Mouse (Mus musculus) T-helper 1 cell (primary cell): ENCODE measurements around the gene Rnf167.

ENCODE experiments used
- in situ Hi-C: fragments of 300-600 bp; cut with MboI, MseI; formaldehyde crosslinking; loops from one replicate; pipeline ENCODE4 v1.15.1; 2025; ENCODE audit warnings: high pct_unique_total_duplicates

The Rnf167 gene

DNA sequence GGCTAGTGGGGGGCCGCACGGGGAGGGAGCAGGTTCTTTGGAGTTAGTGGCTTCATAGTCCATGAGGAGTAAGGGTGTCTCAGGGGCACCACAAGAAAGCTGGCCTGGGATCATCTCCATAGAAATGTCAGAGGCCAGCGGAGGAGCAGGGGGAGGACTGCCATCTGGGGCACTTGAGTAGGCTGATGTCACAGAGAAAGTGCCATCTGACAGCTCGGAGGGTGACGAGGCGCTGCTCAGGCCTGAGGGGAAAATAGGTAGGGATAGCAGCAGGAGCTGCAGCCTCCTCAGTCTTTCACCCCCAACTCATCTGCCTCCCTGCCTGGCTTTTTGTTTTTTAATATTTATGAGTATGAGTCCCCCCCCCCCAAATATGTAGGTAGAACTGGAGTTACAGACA lies 27.0 kb downstream of the Rnf167 start:
- in situ Hi-C loops: no loop called here

GRCm38 (mm10) chr11:70674501-70674900 lies 27.5 kb downstream of the Rnf167 start:
- in situ Hi-C loops: no loop called here

GRCm38 (mm10) chr11:70678092-70678491 lies 31.1 kb downstream of the Rnf167 start:
- in situ Hi-C loops: no loop called here

GRCm38 (mm10) chr11:70678576-70678975 lies 31.5 kb downstream of the Rnf167 start:
- in situ Hi-C loops: no loop called here

GRCm38 (mm10) chr11:70679361-70679760 lies 32.3 kb downstream of the Rnf167 start:
- in situ Hi-C loops: no loop called here

- in situ Hi-C loops: no loop called here
These were observed 32.9 kb downstream of the Rnf167 start for GRCm38 (mm10) chr11:70679894-70680293.

- in situ Hi-C loops: no loop called here
These were observed 34.1 kb downstream of the Rnf167 start for GRCm38 (mm10) chr11:70681170-70681569.

GRCm38 (mm10) chr11:70681897-70682581 lies 35.0 kb downstream of the Rnf167 start:
- in situ Hi-C loops: no loop called here

DNA sequence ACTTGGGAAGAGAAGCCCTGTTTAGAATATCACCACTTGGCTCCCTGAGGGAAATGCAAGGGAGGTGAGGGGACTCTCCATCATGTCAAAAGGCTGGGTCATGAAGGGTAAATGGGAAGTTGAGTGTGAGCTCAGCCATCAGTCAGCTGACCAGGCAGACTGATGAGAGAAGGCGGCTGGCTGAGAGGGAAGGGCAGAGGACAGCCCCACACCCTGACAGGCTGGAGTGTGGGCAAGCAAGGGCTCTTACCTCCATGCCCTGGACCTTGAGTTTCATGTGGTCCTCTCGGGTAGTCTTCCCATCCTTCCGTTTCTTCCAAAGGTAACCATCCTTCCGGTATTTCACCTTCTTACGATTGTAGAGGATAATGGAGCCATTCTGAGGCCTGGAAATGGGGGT lies 36.6 kb downstream of the Rnf167 start:
- in situ Hi-C loops: no loop called here

DNA sequence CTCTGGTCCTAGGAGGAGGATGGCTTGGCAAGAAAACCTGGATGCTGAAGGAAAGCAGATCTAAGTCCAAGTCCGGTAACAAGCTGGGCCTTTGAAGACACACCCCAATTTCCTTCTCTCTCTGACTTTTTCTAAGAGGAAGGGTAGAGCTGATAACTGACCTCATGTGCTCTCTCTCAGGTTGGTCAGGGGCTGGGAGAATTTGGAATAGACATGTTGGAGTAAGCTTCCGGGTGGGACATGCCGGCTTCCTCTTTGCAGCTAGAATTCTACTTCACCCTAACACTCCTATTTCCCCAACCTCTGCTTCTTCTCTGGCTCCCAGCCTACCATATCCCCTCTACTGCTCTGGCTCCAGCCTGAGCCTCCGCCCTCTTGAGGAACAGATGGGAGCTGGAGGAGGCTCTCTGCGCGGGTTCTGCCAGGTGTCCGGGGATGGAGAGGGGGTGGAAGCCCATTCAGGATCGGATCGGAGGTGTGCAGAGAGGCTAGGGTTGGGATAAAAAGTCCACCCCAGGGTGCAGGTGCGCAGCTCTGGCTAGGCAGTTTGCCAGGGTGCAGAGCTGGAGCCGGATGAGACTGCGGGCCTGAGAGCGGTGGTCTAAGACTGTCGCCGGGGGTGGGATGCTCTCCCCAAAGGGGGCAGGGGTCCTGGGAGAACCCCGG lies 40.0 kb downstream of the Rnf167 start:
- in situ Hi-C loops: loop anchor here (5.0 kb wide), 1 partner anchor 70 kb away; no protein-coding TSS in a partner anchor

DNA sequence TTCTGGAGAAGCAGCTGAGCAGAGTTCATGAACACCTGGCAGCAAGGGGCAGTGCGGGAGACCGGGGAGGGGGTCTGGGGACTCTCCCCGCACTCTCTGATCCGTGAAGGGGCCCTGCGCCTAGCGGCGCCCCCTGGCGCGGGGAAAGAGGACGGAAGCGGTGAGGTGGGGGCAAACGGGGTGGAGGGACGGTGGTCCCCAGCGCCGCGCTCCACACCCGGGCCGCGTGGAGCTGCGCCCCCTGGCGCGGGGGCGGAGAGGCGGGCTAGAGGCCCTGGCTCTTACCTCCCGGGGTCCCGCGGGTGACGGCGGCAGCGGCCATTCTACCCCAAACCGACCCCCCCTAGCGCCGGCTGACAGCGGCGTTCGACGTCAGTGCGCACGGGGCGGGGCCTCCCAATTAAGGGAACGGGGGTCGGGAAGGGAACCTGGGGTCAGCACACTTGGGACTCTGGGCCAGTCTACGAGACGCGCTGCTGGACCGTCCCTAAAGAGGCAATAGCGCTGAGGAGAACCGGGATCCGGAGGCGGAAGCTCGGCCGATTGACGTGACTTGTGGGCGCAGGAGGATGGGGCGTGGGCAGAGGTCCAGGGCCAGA lies 40.7 kb downstream of the Rnf167 start, which contains the start of gene Camta2:
Camta2 (minus strand) TSS at position 505 of the 599 bp plus-strand sequence.
- in situ Hi-C loops: loop anchor here (5.0 kb wide), 1 partner anchor 70 kb away; no protein-coding TSS in a partner anchor

- in situ Hi-C loops: loop anchor here (5.0 kb wide), 1 partner anchor 69 kb away; no protein-coding TSS in a partner anchor
These were observed 41.3 kb downstream of the Rnf167 start for GRCm38 (mm10) chr11:70688372-70688771.

DNA sequence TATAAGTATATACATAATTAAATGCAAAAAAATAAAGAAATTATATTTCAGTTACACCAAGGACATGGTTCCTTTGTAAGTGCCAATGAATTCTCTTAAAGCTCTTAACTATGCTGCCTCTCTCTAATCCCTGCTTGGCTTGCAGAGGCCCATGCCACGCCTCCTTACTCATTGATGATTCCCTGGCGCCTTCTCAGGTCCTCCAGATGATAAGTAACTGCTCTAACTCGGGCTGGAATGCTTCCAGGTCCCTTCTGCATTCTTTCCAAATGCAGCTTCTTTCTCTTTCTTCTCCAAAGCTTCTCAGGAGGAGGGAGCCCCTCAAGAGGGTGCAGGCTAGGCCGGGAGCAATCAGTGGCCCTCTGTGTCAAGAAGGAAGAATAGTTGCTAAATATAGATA lies 42.5 kb downstream of the Rnf167 start:
- in situ Hi-C loops: loop anchor here (5.0 kb wide), 1 partner anchor 68 kb away; no protein-coding TSS in a partner anchor

DNA sequence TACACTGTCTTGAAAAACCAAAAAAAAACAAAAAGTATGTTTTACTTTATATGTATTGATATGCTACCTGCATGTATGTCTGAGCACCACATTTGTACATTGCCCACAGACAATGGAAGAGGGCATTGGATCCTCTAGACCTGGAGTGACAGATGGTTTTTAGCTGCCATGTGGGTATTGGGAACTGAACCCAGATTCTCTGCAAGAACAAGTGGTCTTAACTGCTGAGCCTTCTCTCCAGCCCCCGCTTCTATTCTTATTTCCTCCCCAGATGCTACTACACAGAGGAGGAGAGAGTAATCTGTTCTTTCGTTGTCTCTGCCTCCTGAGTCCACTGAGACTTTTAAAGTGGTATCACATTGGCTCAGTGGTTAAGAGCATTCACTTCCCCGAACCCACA lies 46.5 kb downstream of the Rnf167 start:
- in situ Hi-C loops: no loop called here

- in situ Hi-C loops: no loop called here
These were observed 50.3 kb downstream of the Rnf167 start for GRCm38 (mm10) chr11:70697376-70697775.

GRCm38 (mm10) chr11:70699051-70699450 lies 52.0 kb downstream of the Rnf167 start:
- in situ Hi-C loops: no loop called here

GRCm38 (mm10) chr11:70699722-70700556 lies 52.9 kb downstream of the Rnf167 start, which contains the start of the genes Inca1 and Kif1c:
TSS of gene Inca1 (minus strand) at chr11:70700155.
TSS of gene Kif1c (plus strand) at chr11:70700548.
- in situ Hi-C loops: no loop called here

GRCm38 (mm10) chr11:70700613-70701012 lies 53.6 kb downstream of the Rnf167 start:
- in situ Hi-C loops: no loop called here
